8 mouse cellular contexts compared by ENCODE assay signal in the genomic region with DNA sequence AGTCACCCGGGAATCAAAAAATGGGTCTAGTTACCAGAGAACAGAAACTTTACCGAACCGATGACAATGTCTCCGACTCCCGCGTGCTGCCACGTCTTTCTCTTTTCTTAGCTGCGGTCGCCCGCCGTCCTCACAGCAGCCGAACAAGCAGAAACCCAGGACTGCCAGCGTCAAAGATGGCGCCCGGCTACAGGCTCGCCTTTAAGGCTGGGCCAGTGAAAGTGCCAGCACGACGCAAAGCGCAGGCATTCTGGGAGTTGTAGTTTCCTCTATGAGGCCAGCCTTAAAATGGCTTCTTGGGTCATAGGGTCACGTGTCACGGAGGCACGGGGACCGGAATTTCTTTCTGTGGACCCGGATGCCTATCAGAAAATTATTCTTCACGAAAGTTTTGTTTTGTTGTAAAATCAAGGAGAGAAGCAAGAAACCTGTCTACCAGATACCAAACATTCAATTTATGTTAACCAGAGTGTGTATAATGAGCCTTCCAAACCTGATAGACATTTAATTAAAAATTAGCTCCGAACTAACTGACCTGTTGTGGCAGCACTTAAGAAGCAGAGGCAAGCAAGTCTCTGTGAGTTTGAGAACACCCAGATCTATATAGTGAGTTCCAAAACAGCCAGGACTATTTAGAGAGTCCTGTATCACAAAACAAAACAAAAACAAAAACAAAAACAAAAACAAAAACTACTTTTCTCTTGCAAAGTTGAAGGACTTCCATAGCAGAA. TPM values are rescaled to one million over a fixed set of nuclear protein-coding genes. Genes with fewer than 3 reads are reported as not detected.
DNase-seq lines count a peak whose midpoint lies in the region; ATAC-seq lines count a peak whose summit lies in the region.

A gene (minus strand): TSS at position 116 of the 731 bp plus-strand sequence.

- H3K36me3 ChIP-seq in heart, embryonic 13.5 days, result peaks cover 34% of the 10 kb centered on the region
- peaks cover 34% of the 10 kb centered on the region for H3K36me3 ChIP-seq in liver, embryonic 12.5 days
- peaks cover 3% of the 10 kb centered on the region; the same call in 1 of the 2 replicates for H3K36me3 ChIP-seq in stomach, embryonic 15.5 days

- H3K4me1 ChIP-seq in brown adipose tissue, adult 24 weeks (ENCODE audit: control insufficient read depth, insufficient read depth, insufficient read length, low read length), result peaks cover 7% of the 10 kb centered on the region; the same call in 1 of the 2 replicates
- H3K4me1 ChIP-seq in heart, embryonic 13.5 days, result peaks cover 53% of the 10 kb centered on the region
- H3K4me1 ChIP-seq in liver, embryonic 12.5 days, result peaks cover 44% of the 10 kb centered on the region
- H3K4me1 ChIP-seq in stomach, embryonic 15.5 days, result peaks cover 39% of the 10 kb centered on the region

- peak within 1 kb of the TSS; percentile 98 for H3K4me3 ChIP-seq in brown adipose tissue, adult 24 weeks (ENCODE audit: insufficient read depth, low read depth, low read length)
- peak within 1 kb of the TSS; percentile 78 for H3K4me3 ChIP-seq in heart, embryonic 13.5 days
- peak within 1 kb of the TSS; percentile 91 for H3K4me3 ChIP-seq in liver, embryonic 12.5 days
- H3K4me3 ChIP-seq in stomach, embryonic 15.5 days (replicated peaks), result peak within 1 kb of the TSS; percentile 73

- peak within 1 kb of the TSS; percentile 94 for H3K4me2 ChIP-seq in heart, embryonic 13.5 days
- peak within 1 kb of the TSS; percentile 94 for H3K4me2 ChIP-seq in liver, embryonic 12.5 days
- H3K4me2 ChIP-seq in stomach, embryonic 15.5 days, result peak within 1 kb of the TSS; percentile 67

- WGBS in heart, embryonic 13.5 days, result 3% methylated on average over 26 of the region's 26 CpGs
- WGBS in liver, embryonic 12.5 days (ENCODE audit: insufficient replicate concordance), result 3% methylated on average over 26 of the region's 26 CpGs
- 3% methylated on average over 26 of the region's 26 CpGs for WGBS in stomach, embryonic 15.5 days

- peak; percentile 97 for DNase-seq in CD4-positive, CD25-positive, alpha-beta regulatory T cell, adult 2 months (ENCODE audit: low read depth, low spot score)
- peak; percentile 71 for DNase-seq in fat pad, adult 2 months (ENCODE audit: extremely low read depth, low read depth, low spot score)
- DNase-seq in kidney, postnatal 10 days, result peak; percentile 95
- peak; percentile 88 to 90 for DNase-seq in natural killer cell, adult 2 months (ENCODE audit: low spot score in 2 of 2)

- no peaks in the 10 kb centered on the region for H3K27me3 ChIP-seq in heart, embryonic 13.5 days (replicated peaks)
- no peaks in the 10 kb centered on the region for H3K27me3 ChIP-seq in liver, embryonic 12.5 days (replicated peaks)
- no peaks in the 10 kb centered on the region for H3K27me3 ChIP-seq in stomach, embryonic 15.5 days (replicated peaks)

- peak within 1 kb of the TSS; percentile 98 for H3K9ac ChIP-seq in heart, embryonic 13.5 days
- H3K9ac ChIP-seq in liver, embryonic 12.5 days, result peak within 1 kb of the TSS; percentile 93
- H3K9ac ChIP-seq in stomach, embryonic 15.5 days, result peak within 1 kb of the TSS; percentile 74

- ATAC-seq in heart, embryonic 13.5 days (ENCODE audit: extremely low read depth, insufficient number of reproducible peaks, low FRiP score, low TSS enrichment), result peak; percentile 95
- ATAC-seq in liver, embryonic 12.5 days, result peak; percentile 99
- ATAC-seq in stomach, embryonic 15.5 days (ENCODE audit: insufficient read depth, low FRiP score, low read depth), result peak; percentile 98

- H3K9me3 ChIP-seq in heart, embryonic 13.5 days, result no peaks in the 10 kb centered on the region
- no peaks in the 10 kb centered on the region for H3K9me3 ChIP-seq in liver, embryonic 12.5 days (replicated peaks)
- no peaks in the 10 kb centered on the region for H3K9me3 ChIP-seq in stomach, embryonic 15.5 days

- peak within 1 kb of the TSS; percentile 97 for H3K27ac ChIP-seq in brown adipose tissue, adult 24 weeks (replicated peaks; ENCODE audit: low read depth, low read length)
- peak within 1 kb of the TSS; percentile 94 for H3K27ac ChIP-seq in heart, embryonic 13.5 days (replicated peaks)
- peak within 1 kb of the TSS; percentile 88 for H3K27ac ChIP-seq in liver, embryonic 12.5 days
- peak within 1 kb of the TSS; percentile 91 for H3K27ac ChIP-seq in stomach, embryonic 15.5 days

RNA-seq across cellular contexts. Expression of the gene that starts here (rescaled TPM):
- 4.6 and 5.4 TPM in 2 replicates for polyA plus RNA-seq in brown adipose tissue, adult 24 weeks (2012; ENCODE audit: insufficient read depth, insufficient read length, missing spikeins)
- 3.0 and 3.2 TPM in 2 replicates for polyA plus RNA-seq in heart, embryonic 13.5 days (2015; fragmentation: Nextera tagmentation; extraction: Ambion mirVana)
- 2.0 and 2.2 TPM in 2 replicates for polyA plus RNA-seq in liver, embryonic 12.5 days (2016; fragmentation: Nextera tagmentation; extraction: Ambion mirVana)
- polyA plus RNA-seq in stomach, embryonic 15.5 days (2015; fragmentation: Nextera tagmentation; extraction: Ambion mirVana), result 5.4 and 5.7 TPM in 2 replicates

Comparison
In these comparisons a context has a peak if more than half of its experiments do, and no peak if none do; other contexts are left out.
1. Peak in every context shown above with its lines: DNase-seq, ATAC-seq, H3K4me3 ChIP-seq and H3K27ac ChIP-seq.